Mouse (Mus musculus): ENCODE measurements around the gene Nthl1.

The Nthl1 gene

GRCm38 (mm10) chr17:24608874-24609273 lies 23.6 kb upstream of the Nthl1 start:
- Histone ChIP-seq H3K36me3 (ENCODE audit: insufficient read depth, low read length) (peaks cover 79% of the 10 kb centered on the region), H3K4me3 (replicated peaks; ENCODE audit: low read length) (no peak overlapping the region), H3K4me1 (replicated peaks; ENCODE audit: low read depth, low read length) (peaks cover 33% of the 10 kb centered on the region), H3K27me3 (ENCODE audit: insufficient read depth, low read length) (no peaks in the 10 kb centered on the region), H3K9me3 (ENCODE audit: low read length) (no peaks in the 10 kb centered on the region)
- TF ChIP-seq POU5F1 (IDR thresholded peaks at IDR 0.05; ENCODE audit: borderline replicate concordance, low read length) (no peak), NANOG (IDR thresholded peaks at IDR 0.05; ENCODE audit: borderline replicate concordance, low read length) (no peak), CTCF (conservative IDR thresholded peaks at IDR 0.05; ENCODE audit: low read length) (no peak)

GRCm38 (mm10) chr17:24610711-24611110 lies 21.8 kb upstream of the Nthl1 start:
- H3K4me3 ChIP-seq (replicated peaks; ENCODE audit: low read length), result no peak overlapping the region
- no peaks in the 10 kb centered on the region for H3K9me3 ChIP-seq (ENCODE audit: low read length)
- H3K4me1 ChIP-seq (replicated peaks; ENCODE audit: low read depth, low read length), result peaks cover 21% of the 10 kb centered on the region
- TF ChIP-seq CTCF (conservative IDR thresholded peaks at IDR 0.05; ENCODE audit: low read length) (no peak), POU5F1 (IDR thresholded peaks at IDR 0.05; ENCODE audit: borderline replicate concordance, low read length) (no peak), NANOG (IDR thresholded peaks at IDR 0.05; ENCODE audit: borderline replicate concordance, low read length) (no peak)
- H3K36me3 ChIP-seq (ENCODE audit: insufficient read depth, low read length), result peaks cover 79% of the 10 kb centered on the region
- no peaks in the 10 kb centered on the region for H3K27me3 ChIP-seq (ENCODE audit: insufficient read depth, low read length)

DNA sequence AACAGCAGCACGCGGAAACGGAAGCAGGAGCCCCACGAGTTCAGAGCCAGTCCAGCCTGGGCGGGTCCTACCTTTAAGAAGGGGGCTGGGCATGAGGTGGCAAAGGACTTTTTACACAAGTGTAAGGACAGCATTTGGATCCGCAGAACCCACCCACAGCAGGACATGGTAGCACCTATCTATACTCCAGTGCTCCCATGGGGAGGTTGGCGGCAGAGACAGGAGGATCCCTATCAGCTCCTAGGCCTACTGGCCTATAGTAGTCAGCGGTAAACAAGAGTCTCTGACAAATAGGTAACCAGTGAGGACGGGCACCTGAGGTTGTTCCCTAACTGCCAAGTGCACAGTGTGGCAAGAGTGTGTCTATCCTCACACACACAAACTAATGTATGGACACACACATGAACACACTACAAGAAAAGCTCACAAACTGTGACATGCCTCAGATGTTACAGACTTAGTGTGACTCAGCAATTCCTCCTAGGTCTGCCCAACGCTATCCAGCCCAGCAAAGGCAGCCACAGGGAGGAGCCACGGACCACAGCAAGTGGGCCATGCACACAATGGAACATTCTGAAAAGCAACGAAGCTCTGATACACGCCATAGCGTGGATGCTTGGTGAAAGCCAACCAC lies 14.8 kb upstream of the Nthl1 start:
- Histone ChIP-seq H3K4me1 (replicated peaks; ENCODE audit: low read depth, low read length) (peaks cover 49% of the 10 kb centered on the region), H3K36me3 (ENCODE audit: insufficient read depth, low read length) (peaks cover 94% of the 10 kb centered on the region), H3K4me3 (replicated peaks; ENCODE audit: low read length) (0 out of 2 replicates have a peak overlapping the region, but pooled peaks have one; percentile 32), H3K27me3 (ENCODE audit: insufficient read depth, low read length) (no peaks in the 10 kb centered on the region), H3K9me3 (ENCODE audit: low read length) (no peaks in the 10 kb centered on the region)
- no peak for TF ChIP-seq CTCF (conservative IDR thresholded peaks at IDR 0.05; ENCODE audit: low read length)
- no peak for TF ChIP-seq POU5F1 (IDR thresholded peaks at IDR 0.05; ENCODE audit: borderline replicate concordance, low read length)
- TF ChIP-seq NANOG (IDR thresholded peaks at IDR 0.05; ENCODE audit: borderline replicate concordance, low read length), result no peak

DNA sequence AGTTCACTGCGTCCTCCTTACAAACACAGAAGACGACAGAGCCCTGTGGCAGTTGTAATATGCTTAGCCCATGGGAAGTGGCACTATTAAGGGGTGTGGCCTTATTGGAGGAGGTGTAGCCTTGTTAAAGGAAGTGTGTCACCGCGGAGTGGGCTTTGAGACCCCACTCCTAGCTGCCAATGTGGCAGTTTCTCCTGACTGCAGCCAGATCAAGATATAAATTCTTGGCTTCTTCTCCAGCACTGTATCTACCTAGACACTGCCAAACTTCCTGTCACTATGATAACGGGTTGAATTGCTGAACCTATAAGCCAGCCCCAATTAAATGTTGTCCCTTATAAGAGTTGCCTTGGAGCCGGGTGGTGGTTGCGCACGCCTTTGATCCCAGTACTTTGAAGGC lies 7.0 kb upstream of the Nthl1 start:
- H3K36me3 ChIP-seq (ENCODE audit: insufficient read depth, low read length), result peaks cover 99% of the 10 kb centered on the region
- H3K27me3 ChIP-seq (ENCODE audit: insufficient read depth, low read length), result no peaks in the 10 kb centered on the region
- no peaks in the 10 kb centered on the region for H3K9me3 ChIP-seq (ENCODE audit: low read length)
- H3K4me3 ChIP-seq (replicated peaks; ENCODE audit: low read length), result no peak overlapping the region
- TF ChIP-seq CTCF (conservative IDR thresholded peaks at IDR 0.05; ENCODE audit: low read length), result no peak
- H3K4me1 ChIP-seq (replicated peaks; ENCODE audit: low read depth, low read length), result peaks cover 15% of the 10 kb centered on the region

- peak; percentile 96 for TF ChIP-seq CTCF (conservative IDR thresholded peaks at IDR 0.05; ENCODE audit: low read length)
- TF ChIP-seq POU5F1 (IDR thresholded peaks at IDR 0.05; ENCODE audit: borderline replicate concordance, low read length), result no peak
- TF ChIP-seq NANOG (IDR thresholded peaks at IDR 0.05; ENCODE audit: borderline replicate concordance, low read length), result no peak
These were observed 3.8 kb upstream of the Nthl1 start for GRCm38 (mm10) chr17:24628646-24629045.

DNA sequence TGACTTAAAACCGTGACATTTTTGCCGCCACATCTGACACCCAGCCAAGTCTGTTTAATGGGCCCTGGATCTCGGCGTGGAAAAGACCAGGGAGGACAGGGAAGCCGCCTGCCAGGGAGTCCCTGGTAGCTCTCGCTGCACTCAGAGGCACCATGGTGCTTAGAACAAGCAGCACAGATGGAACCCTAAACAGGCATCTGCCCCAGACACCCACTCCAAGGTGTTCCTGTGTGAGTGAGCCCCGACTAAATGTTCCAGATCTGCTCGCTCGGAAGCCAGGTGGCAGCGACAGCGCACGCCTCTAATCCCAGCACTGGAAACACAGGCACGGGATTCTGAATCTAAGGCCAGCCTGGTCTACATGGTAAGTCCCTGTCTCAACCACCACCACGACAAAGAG lies 2.4 kb upstream of the Nthl1 start:
- Histone ChIP-seq H3K27me3 (ENCODE audit: insufficient read depth, low read length) (no peaks in the 10 kb centered on the region), H3K4me1 (replicated peaks; ENCODE audit: low read depth, low read length) (peaks cover 34% of the 10 kb centered on the region), H3K4me3 (replicated peaks; ENCODE audit: low read length) (no peak overlapping the region), H3K9me3 (ENCODE audit: low read length) (no peaks in the 10 kb centered on the region), H3K36me3 (ENCODE audit: insufficient read depth, low read length) (peaks cover 72% of the 10 kb centered on the region)
- TF ChIP-seq POU5F1 (IDR thresholded peaks at IDR 0.05; ENCODE audit: borderline replicate concordance, low read length) (no peak), CTCF (conservative IDR thresholded peaks at IDR 0.05; ENCODE audit: low read length) (no peak), NANOG (IDR thresholded peaks at IDR 0.05; ENCODE audit: borderline replicate concordance, low read length) (no peak)

More at GRCm38 (mm10) chr17:24628646-24629045, 3.8 kb upstream of the Nthl1 start:
- Histone ChIP-seq H3K4me1 (replicated peaks; ENCODE audit: low read depth, low read length) (peaks cover 21% of the 10 kb centered on the region), H3K27me3 (ENCODE audit: insufficient read depth, low read length) (no peaks in the 10 kb centered on the region), H3K4me3 (replicated peaks; ENCODE audit: low read length) (no peak overlapping the region), H3K9me3 (ENCODE audit: low read length) (no peaks in the 10 kb centered on the region), H3K36me3 (ENCODE audit: insufficient read depth, low read length) (peaks cover 75% of the 10 kb centered on the region)

DNA sequence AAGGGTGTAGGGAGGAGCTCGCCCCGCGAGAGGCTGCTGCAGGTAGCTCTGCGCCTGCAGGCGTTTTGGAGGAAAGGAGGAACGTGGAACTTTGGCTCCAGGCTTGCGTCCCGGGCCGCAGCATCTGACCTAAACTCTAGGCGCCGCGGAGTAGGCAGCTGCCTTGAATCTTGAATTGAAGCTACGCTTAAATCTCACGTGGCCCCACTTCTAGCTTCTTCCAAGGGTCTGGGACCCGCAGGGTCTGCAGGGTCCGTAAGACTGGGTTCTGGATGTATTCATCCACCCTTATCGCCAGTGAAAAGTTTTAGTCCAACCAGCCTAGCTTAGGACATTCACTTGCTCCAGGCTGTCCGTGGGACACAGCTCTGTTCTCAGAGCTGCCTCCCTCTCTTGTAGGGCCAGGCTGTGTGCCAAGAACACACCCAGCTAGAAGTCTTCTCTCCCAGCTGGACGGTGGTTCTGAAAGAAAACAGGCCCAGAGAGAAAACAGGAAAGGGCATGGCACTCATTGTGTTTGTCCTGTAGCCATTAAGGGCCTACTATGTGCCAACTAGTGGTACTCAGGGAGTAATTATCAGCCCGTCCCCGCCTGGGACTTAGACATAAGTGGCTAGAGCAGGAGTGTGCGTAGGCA lies 451 bp downstream of the Nthl1 start:
- Histone ChIP-seq H3K4me1 (replicated peaks; ENCODE audit: low read depth, low read length) (peaks cover 62% of the 10 kb centered on the region), H3K27me3 (ENCODE audit: insufficient read depth, low read length) (no peaks in the 10 kb centered on the region), H3K4me3 (replicated peaks; ENCODE audit: low read length) (peak overlapping the region; percentile 88), H3K9me3 (ENCODE audit: low read length) (no peaks in the 10 kb centered on the region), H3K36me3 (ENCODE audit: insufficient read depth, low read length) (peaks cover 66% of the 10 kb centered on the region)
- TF ChIP-seq NANOG (IDR thresholded peaks at IDR 0.05; ENCODE audit: borderline replicate concordance, low read length), result no peak
- TF ChIP-seq CTCF (conservative IDR thresholded peaks at IDR 0.05; ENCODE audit: low read length), result no peak
- no peak for TF ChIP-seq POU5F1 (IDR thresholded peaks at IDR 0.05; ENCODE audit: borderline replicate concordance, low read length)

GRCm38 (mm10) chr17:24633831-24634230 lies 1.4 kb downstream of the Nthl1 start:
- peaks cover 71% of the 10 kb centered on the region for H3K4me1 ChIP-seq (replicated peaks; ENCODE audit: low read depth, low read length)
- H3K27me3 ChIP-seq (ENCODE audit: insufficient read depth, low read length), result no peaks in the 10 kb centered on the region
- TF ChIP-seq CTCF (conservative IDR thresholded peaks at IDR 0.05; ENCODE audit: low read length) (no peak), NANOG (IDR thresholded peaks at IDR 0.05; ENCODE audit: borderline replicate concordance, low read length) (no peak)
- peaks cover 66% of the 10 kb centered on the region for H3K36me3 ChIP-seq (ENCODE audit: insufficient read depth, low read length)
- H3K9me3 ChIP-seq (ENCODE audit: low read length), result no peaks in the 10 kb centered on the region
- 0 out of 2 replicates have a peak overlapping the region, but pooled peaks have one; percentile 88 for H3K4me3 ChIP-seq (replicated peaks; ENCODE audit: low read length)

Data from E14TG2a.4 (cell line).